Mouse (Mus musculus): Measurements from ENCODE around the gene Cda.

The Cda gene

GRCm38 (mm10) chr4:138368498-138369260, 887 bp upstream of the Cda start:
- in situ Hi-C loops (cut with MboI; ENCODE audit: low sequenced_read_pairs), result no loop called here

- in situ Hi-C loops (cut with MboI; ENCODE audit: low sequenced_read_pairs), result no loop called here
These were observed 1.2 kb downstream of the Cda start for GRCm38 (mm10) chr4:138366561-138366960.

- in situ Hi-C loops (cut with MboI; ENCODE audit: low sequenced_read_pairs), result no loop called here
These were observed 4.3 kb downstream of the Cda start for GRCm38 (mm10) chr4:138363511-138363910.

DNA sequence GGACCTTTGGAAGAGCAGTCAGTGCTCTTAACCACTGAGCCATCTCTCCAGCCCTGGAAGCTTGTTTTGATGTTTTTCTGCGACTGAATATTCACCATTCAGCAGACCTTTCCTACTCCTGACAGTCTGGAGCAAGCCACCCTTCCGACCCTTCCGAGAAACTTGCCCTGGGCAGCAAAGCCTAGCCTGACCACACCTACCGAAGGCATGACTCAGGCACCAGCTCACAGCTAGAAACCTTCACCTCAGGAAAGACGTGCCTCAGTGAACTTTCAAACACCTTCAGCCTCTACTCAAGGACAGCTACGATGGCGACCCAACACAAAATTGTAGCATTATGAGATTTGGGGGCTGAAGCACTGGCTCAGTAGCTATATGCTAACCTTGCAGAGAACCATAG, 4.9 kb downstream of the Cda start:
- in situ Hi-C loops (cut with MboI; ENCODE audit: low sequenced_read_pairs), result no loop called here

- in situ Hi-C loops (cut with MboI; ENCODE audit: low sequenced_read_pairs), result no loop called here
These were observed 6.4 kb downstream of the Cda start for GRCm38 (mm10) chr4:138361370-138361821.

- in situ Hi-C loops (cut with MboI; ENCODE audit: low sequenced_read_pairs), result no loop called here
These were observed 9.6 kb downstream of the Cda start for GRCm38 (mm10) chr4:138358176-138358575.

- in situ Hi-C loops (cut with MboI; ENCODE audit: low sequenced_read_pairs), result no loop called here
These were observed 11.2 kb downstream of the Cda start for GRCm38 (mm10) chr4:138356551-138356950.

GRCm38 (mm10) chr4:138356141-138356540, 11.7 kb downstream of the Cda start:
- in situ Hi-C loops (cut with MboI; ENCODE audit: low sequenced_read_pairs), result no loop called here

GRCm38 (mm10) chr4:138355496-138355895, 12.3 kb downstream of the Cda start:
- in situ Hi-C loops (cut with MboI; ENCODE audit: low sequenced_read_pairs), result no loop called here

DNA sequence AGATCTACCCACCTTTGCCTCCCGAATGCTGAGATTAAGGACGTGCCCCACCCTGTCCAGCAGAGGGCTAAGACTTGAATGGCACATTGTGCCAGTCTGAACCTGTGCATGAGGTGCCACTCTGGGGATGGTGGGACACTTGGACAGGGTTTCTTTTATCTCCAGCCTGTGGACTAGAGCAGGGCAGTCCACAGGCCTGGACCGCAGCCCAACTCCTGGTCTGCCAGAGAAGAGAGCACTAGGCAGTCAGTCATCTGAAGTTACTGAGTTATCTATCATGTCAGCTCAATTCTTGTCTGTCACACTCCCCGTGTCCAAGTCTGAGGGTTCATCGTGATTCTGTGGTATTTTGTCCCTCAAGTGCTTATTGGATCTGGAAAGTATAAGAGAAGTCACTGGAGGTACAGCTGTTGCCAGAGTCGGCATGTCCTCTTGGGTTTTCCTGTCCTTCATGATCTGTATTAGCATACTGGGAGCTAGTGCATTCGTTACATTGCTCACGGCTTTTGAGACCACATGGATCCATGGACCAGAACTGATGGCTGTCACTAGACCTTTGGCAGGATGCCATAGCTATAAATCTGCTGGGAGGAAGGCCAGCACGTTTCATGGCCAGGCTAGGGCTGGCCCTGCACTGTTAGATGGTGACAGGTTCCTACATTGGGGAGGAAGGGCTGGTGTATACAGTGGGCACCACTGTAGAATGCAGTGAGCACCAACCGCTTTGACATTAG, 14.2 kb downstream of the Cda start:
- in situ Hi-C loops (cut with MboI; ENCODE audit: low sequenced_read_pairs), result no loop called here

GRCm38 (mm10) chr4:138352692-138353091, 15.1 kb downstream of the Cda start:
- in situ Hi-C loops (cut with MboI; ENCODE audit: low sequenced_read_pairs), result no loop called here

- in situ Hi-C loops (cut with MboI; ENCODE audit: low sequenced_read_pairs), result no loop called here
These were observed 16.0 kb downstream of the Cda start for GRCm38 (mm10) chr4:138351821-138352220.

GRCm38 (mm10) chr4:138348716-138349115, 19.1 kb downstream of the Cda start:
- in situ Hi-C loops (cut with MboI; ENCODE audit: low sequenced_read_pairs), result no loop called here

DNA sequence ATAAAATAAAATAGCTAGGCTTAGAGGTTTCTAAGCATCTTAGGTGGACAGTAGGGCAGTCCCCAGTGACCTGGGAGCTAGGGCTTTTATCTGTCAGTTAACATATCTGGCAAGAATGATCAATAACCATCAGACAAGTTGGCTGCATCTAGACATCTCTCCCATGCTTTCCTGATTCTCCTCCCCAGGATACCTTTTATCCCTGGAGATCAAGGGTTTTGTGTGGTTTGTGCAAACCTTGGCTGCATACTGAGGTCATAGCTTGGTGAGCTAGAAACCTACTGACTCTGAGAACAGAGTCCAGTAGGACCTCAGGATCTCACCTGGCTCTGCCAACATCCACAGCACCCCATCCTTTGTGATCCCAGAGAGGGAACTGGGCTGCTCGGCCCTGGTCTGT, 20.5 kb downstream of the Cda start:
- in situ Hi-C loops (cut with MboI; ENCODE audit: low sequenced_read_pairs), result no loop called here

DNA sequence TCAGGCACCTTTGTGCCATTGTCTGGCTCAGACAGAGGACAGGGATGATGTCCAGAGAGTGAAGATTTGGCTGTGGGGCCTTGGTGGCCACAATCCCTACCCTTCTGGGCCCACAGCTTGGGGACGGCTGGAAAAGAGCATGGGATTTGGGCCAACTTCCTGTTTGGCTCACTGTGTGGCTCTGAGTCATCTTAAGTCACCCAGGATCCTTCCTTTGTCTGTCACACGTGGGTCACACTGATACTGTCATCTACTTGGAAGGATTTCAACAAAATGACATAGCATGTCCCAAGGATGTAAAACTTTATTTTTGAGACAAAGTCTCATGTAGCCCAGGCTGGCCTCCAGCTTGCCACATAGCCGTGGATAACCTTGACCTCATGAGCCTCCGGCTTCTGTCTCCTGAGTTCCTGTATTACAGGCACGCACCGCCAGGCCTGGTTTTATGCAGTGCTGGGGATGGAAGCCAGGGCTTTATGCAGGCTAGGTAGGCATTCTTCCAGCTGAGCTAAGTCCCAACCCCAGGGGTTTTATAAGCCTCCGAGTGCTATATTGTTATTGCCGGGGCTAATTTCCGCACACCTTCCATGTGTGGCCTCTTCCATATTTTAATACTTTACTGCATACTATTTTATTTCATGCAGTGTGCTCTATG, 22.8 kb downstream of the Cda start:
- in situ Hi-C loops (cut with MboI; ENCODE audit: low sequenced_read_pairs), result no loop called here

DNA sequence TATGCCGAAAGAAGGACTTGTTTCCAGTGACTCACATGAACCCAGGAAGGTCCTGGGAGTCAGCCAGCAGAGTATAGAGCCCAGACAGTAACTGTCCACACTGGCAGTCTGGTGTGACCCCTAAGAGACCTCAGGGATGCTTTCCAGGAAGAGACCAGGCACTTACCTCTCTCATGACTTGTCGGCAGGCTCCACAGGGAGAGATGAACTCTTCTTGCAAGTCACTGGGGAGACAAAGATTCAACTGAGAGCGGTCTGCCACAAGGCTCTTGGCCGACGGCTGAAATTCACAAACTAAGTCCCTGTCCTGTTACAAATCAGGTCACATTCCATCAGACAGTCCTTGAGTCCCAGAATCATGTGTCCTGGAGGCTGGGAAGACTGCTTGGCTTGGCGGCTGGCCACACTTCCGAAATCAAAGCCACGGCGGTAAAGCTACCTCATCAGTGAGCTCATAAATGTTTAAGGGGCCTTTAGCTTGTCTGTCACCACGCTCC, 24.4 kb downstream of the Cda start:
- in situ Hi-C loops (cut with MboI; ENCODE audit: low sequenced_read_pairs), result no loop called here

DNA sequence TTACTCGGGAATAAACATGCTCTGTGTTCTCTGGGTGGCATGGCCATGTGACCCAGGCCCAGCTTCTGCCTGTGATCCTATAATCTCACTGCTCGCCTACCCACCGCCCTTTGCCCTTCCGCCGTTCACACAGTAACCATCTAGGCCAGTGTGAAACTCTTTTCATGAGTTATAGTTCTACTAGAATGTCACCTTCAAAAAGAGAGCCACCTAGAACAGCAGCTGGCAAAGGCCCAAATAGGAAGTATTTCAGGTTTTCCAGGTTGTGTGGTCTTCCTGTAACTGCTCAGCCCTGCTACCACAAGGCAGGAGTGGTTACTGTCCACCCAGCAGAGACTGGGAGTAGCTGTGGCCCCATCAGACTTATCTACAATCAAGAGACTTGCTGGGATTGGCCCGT, 25.0 kb downstream of the Cda start:
- in situ Hi-C loops (cut with MboI; ENCODE audit: low sequenced_read_pairs), result no loop called here

GRCm38 (mm10) chr4:138342048-138342447, 25.7 kb downstream of the Cda start:
- in situ Hi-C loops (cut with MboI; ENCODE audit: low sequenced_read_pairs), result no loop called here

- in situ Hi-C loops (cut with MboI; ENCODE audit: low sequenced_read_pairs), result no loop called here
These were observed 26.4 kb downstream of the Cda start for GRCm38 (mm10) chr4:138341393-138341792.

DNA sequence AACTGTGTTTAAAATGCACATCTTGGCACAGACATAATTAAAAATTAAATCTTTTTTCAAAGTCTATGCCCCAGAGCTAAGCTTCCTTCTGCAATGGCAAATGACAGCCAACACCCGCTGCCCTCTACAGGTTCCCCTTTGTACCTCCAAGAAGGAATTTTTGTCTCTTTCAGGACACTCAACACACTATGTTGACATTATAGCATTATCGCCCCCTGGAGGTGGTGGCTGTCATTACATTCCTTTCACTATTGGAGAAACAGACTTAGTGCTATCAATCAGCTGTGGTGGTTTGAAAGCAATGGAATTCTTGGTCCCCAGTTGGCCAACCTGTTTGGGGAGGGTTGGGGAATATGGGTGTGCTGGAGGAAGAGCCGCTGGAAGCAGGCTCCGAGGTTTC, 27.8 kb downstream of the Cda start:
- in situ Hi-C loops (cut with MboI; ENCODE audit: low sequenced_read_pairs), result no loop called here

DNA sequence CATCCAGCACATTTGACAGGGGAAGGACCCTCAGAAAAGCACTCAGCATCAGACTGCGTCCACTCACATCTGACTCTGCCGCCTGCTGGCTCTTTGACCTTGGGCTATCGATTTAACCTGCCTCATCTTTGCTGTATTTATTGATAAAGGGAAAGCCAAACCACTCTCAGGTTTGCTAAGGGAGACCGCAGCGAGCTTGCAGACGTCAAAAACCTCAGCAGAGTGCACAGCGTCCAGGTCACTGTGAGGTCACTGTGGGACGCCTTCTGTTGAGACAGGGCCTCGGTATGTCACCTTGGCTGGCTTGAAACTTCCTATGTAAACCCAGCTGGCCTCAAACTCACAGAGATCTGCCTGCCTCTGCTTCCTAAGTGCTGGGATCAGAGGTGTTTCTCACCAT, 30.5 kb downstream of the Cda start:
- in situ Hi-C loops (cut with MboI; ENCODE audit: low sequenced_read_pairs), result no loop called here

- in situ Hi-C loops (cut with MboI; ENCODE audit: low sequenced_read_pairs), result no loop called here
These were observed 30.9 kb downstream of the Cda start for GRCm38 (mm10) chr4:138336876-138337275.
